Mouse (Mus musculus) thymus, adult 18-20 months (tissue): ENCODE results near the gene Pik3r3.
A peak's percentile ranks its signal among the peaks of the same experiment; 100 is the strongest.
"Not testable (repeated sequence)": the region's sequence is repeated elsewhere in the genome, so short reads cannot be mapped to it uniquely, and the experiment has no call there.

ENCODE experiments used
- DNase-seq, 2 experiments: peaks; one replicate each; pipeline ENCODE4 v3.0.0; 2022; ENCODE audit warnings: mixed read lengths in 2 of 2

The Pik3r3 gene

GRCm38 (mm10) chr4:116221140-116221851 lies at the start of gene Pik3r3:
Gene Pik3r3, plus strand, starts transcription at chr4:116221618.
- DNase-seq, result peak; percentile 99

- no peak for DNase-seq
Measured at GRCm38 (mm10) chr4:116173072-116173471, 48.3 kb upstream of the Pik3r3 start, which contains the start of the genes 1700042G07Rik and Gm49337. Gene 1700042G07Rik, plus strand, starts transcription at chr4:116173372. Gene Gm49337, plus strand, starts transcription at chr4:116173384.

DNA sequence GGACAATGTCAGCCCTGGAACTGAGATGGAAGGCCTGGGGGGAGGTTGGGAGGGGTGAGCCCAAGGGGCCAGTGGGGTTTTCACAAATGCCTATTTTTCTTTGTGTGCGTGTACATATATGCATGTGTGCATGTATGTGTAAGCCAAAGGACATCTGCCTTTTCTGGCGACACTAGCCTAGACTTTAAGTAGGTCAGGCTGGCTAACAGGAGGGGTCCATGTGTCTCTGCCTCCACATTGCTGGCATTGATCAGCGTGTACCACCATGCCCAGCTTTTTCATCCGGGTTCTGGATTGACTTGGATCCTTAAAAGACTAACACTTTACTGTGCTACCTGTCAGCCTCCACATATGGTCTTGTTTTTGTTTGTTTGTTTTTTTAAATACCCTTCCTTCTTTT lies 47.7 kb upstream of the Pik3r3 start:
- no peak for DNase-seq

- DNase-seq, result no peak
Measured at GRCm38 (mm10) chr4:116174466-116175116, 46.8 kb upstream of the Pik3r3 start.

DNA sequence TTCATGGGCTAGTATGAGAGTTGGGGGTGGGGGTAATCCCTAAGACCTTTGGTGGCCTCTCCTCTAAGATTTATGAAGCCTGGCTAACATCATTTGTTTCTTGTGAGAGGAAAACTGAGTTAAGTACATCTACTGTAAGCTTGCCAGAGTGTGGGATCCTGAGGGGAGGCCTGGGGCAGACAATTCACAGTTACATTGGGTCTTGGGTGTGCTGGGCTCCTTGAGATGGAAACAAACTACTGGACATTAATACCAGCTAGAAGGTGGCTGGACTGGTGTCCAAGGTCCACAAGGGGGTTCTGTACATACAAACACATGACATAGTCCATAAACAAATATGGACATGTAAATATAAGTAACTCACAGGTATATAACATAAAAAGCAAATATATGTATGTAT lies 46.3 kb upstream of the Pik3r3 start:
- DNase-seq, result no peak

DNA sequence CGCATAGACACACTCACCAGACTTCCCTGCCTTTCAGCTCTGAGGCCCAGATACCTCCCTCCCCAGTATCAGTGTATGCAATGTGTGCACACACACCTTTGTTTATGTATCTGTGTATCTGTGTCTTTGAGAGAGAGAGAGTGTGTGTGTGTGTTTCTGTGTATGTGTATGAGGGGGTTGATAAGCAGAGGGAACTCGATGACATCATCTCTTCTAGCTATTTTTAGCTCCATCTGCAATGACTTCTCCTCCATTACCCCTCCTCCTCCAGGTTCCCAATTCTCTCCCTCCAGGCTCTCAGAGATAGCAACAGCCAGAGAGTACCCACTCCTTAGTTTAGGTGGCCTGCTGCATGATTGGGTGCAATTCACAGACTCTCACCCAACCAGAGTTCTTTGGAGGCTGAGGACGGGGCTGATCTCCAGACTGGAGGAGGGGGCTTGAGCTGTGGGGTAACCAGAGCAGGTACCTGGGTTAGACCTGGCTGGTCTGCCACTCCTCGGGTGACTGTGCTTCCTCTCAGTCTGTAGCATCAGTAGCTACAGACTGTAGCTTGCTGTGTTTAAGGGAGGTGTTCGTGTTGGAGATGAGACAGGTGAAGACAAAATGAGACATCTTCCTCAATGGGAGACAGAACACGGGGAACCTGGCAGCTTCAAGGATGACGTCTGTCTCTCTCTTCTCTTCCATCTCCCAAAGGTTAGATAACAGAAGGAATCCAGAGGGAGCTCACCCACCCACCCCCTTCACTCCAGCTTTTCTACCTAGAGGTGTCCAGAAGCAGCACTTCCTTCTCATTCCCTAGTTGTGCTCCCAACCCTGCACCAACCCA lies 45.5 kb upstream of the Pik3r3 start:
- DNase-seq, result no peak

DNA sequence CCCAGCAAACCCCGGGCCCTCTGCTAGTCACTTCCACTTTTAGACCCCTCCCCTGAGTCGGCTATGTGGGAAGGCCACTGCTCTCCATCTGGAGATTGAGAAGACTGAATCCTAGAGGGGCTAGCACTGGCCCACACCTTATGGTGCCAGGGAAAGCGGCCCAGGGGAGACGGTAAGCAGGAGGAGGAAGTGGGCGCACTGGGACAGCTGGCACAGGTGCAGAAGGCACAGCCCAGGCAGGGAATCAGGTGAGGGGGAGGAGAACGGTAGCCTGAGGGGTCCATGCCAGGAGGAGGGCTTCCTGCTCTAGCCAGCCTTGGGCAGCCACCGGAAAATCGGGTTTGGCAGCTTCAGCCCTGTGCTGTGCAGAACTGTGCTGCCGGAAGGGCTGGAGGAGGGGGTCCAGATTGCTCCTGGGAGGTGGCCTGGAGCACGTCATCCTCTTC lies 44.9 kb upstream of the Pik3r3 start:
- DNase-seq, result peak; percentile 49 to 64

GRCm38 (mm10) chr4:116177140-116177539 lies 44.3 kb upstream of the Pik3r3 start:
- DNase-seq, result no peak

- DNase-seq, result no peak
Measured at GRCm38 (mm10) chr4:116182079-116182478, 39.3 kb upstream of the Pik3r3 start.

DNA sequence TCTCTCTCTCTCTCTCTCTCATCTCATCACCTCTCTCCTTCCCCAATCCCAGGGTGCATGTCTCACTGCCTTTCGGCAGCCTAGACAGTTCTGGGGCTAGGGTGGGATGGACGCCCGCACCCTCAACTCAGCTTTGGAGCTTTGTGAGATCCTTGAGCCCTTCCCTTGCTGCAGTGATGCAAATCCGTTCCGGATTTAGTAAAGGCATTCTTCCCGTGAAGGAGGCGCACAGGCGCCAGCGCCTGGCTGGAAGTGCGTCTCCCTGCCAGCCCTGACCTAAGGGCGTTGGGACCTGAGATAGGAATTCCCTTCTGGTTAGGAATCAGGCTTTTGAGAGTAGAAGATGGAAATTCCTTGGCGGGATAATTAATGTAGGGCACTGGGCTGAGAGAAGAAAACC lies 38.7 kb upstream of the Pik3r3 start:
- DNase-seq, result no peak

DNA sequence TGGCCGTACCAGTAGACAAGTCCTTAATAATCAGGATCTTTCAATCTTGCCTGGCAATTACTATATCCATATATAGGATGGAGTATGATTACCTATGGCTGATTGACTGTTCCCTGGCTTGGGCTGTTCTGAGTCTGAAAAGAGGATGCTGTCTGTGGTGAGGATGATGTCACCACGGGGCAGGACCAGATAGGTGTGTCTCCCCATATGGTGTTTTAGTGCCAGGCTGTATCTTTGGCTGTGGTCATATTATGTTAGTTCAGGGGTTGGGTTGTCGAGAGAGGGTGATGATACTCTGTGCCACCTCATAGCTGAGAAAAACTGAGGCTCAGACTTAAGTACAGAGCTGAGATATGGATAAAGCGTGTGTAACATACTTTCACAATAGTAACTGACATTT lies 36.3 kb upstream of the Pik3r3 start:
- no peak for DNase-seq

- DNase-seq, result no peak
Measured at GRCm38 (mm10) chr4:116192286-116192835, 29.1 kb upstream of the Pik3r3 start.

DNA sequence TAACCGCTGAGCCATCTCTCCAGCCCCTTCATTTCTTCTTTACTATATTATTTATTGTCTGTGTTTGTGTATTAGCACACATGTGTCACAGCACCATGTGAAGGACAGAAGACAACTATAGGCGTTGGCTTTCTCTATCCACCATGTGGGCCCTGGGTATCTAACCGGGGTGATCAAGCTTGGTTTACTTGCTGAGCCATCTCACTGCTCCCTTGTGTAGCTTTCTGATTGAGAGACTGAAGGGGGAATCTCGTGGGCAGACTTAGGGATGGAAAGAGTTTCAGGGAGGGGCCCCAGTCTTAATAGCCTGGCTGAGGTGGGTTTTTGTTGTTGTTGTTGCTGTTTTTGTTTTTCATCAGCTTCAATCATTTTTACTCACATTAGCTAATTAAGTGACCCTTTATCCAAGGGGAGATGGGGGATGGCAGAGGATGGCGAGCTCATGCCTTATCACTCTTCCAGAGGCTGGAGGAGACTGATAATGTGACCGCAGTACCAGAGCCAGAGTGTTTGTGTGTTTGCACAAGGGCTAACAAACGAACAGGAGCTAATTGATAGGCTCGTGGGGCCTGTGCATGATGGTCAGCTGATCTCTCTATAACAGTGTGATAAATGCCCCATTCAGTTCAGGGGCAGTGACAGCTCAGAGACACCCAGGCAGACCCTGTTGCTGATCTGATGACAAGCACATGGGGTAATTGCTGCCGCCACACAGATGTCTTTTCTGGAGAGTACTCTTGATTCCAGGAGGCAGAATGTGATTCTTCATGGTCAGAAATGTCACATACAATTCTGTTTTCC lies 27.6 kb upstream of the Pik3r3 start:
- DNase-seq, result no peak

DNA sequence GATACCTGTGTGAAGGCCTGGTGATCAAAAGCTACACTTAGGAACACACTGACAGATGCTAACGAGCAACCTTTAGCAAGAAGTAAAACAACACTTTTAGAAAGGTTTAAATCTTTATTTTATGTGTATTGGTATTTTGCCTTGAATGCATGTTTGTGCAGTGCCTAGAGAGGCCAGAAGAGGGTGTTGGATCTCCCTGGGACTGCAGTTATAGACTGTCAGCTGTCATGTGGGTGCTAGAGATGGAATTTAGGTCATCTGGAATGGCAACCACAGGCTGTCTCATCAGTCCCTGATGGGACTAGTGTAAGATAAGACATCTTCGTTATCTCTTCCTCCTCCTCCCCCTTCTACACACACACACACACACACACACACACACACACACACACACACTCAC lies 23.0 kb upstream of the Pik3r3 start:
- no peak for DNase-seq

GRCm38 (mm10) chr4:116204422-116204821 lies 17.0 kb upstream of the Pik3r3 start:
- no peak for DNase-seq

GRCm38 (mm10) chr4:116206531-116206930 lies 14.9 kb upstream of the Pik3r3 start:
- no peak for DNase-seq

DNA sequence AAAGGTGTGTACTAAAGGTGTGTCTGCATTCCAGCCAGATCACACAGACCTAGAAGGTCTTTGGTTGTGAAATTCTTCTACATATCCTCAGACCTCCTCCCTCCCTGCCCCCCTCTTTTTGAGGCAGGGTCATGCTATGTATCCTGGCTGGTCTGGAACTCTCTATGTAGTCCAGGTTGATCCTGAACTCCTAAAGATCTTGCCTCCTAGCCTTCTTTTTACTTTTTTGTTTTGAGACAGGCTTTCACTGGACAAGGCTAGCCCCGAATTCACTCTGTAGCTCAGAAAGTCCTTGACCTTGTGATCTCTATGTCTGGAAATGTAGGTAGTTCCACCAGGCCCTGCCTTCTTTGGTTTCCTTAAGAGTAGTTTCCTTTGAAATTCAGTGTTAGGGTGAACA lies 12.5 kb upstream of the Pik3r3 start:
- DNase-seq, result no peak

GRCm38 (mm10) chr4:116215895-116216605 lies 5.4 kb upstream of the Pik3r3 start:
- no peak for DNase-seq

GRCm38 (mm10) chr4:116217046-116217445 lies 4.4 kb upstream of the Pik3r3 start:
- DNase-seq, result no peak

DNA sequence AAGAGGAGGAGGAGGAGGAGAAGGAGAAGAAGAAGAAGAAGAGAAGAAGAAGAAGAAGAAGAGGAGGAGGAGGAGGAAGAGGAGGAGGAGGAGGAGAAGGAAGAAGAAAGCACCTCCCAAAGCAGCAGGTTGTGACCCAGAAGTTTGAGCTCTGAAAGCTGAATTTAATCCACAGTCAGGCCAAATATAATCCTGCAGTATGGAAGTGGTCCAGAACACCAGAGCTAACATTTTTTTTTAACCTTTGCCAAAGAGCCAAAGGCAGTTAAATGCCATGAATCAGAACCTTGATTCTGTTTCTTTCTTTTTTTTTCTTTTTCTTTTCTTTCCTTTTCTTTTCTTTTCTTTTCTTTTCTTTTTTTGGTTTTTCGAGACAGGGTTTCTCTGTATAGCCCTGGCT lies 3.8 kb upstream of the Pik3r3 start:
- DNase-seq, result not testable (repeated sequence)

- no peak for DNase-seq
Measured at GRCm38 (mm10) chr4:116219056-116219455, 2.4 kb upstream of the Pik3r3 start.
